Mouse (Mus musculus): ENCODE measurements around the gene Wdr93. TPM values are rescaled to one million over a fixed set of nuclear protein-coding genes. Genes with fewer than 3 reads are reported as not detected.

Wdr93 gene
- total RNA-seq, 1 experiment, result 0.71 TPM

- TF ChIP-seq ZNF384 (IDR thresholded peaks at IDR 0.05; ENCODE audit: low read depth, low read length), result no peak
- Histone ChIP-seq H3K4me3 (ENCODE audit: insufficient read depth in 1 of 2, low read depth in 1 of 2, low read length in 2 of 2, poor library complexity in 1 of 2, severe bottlenecking in 1 of 2) (no peak overlapping the region), H3K27ac (ENCODE audit: insufficient read depth, low read depth, low read length, poor library complexity, severe bottlenecking) (no peak overlapping the region), H3K9ac (ENCODE audit: insufficient read depth, low read depth, low read length, poor library complexity, severe bottlenecking) (no peak overlapping the region), H3K36me3 (ENCODE audit: control insufficient read depth, insufficient read depth, low read length, poor library complexity, severe bottlenecking) (peaks cover 2% of the 10 kb centered on the region; the same call in 1 of the 2 replicates), H3K4me1 (ENCODE audit: control insufficient read depth in 2 of 2, insufficient read depth in 2 of 2, low read length in 2 of 2, poor library complexity in 1 of 2) (no peaks in the 10 kb centered on the region), H3K9me3 (ENCODE audit: control insufficient read depth, insufficient read depth, low read depth, low read length) (no peaks in the 10 kb centered on the region)
- in situ Hi-C loops (cut with MboI; ENCODE audit: low sequenced_read_pairs in 2 of 2, unreplicated experiment in 2 of 2), result no loop called here
- DNase-seq (ENCODE audit: low read depth, low spot score), result no peak
Observed at GRCm38 (mm10) chr7:79831145-79831544, 88.2 kb downstream of the Wdr93 start.

DNA sequence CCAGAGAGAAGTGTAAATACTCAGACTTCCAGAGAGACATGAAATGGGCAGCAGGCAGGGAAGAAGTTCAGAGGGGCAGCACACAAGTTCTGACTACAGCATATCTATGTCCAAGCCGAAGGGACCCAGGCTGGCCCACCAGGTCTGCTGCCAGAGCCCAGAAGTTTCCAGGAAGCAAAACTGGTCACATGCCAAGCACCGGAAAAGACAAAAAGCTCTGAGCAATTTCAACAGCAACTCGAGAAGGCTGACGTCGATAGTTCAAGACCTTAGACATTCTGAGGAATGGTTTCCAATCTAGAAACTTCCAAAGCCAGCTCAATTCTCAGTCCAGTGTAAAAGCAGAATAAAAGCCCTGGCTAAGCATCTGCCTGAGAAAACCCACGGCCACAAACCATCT, 88.6 kb downstream of the Wdr93 start:
- Histone ChIP-seq H3K9me3 (ENCODE audit: control insufficient read depth, insufficient read depth, low read depth, low read length) (no peaks in the 10 kb centered on the region), H3K4me1 (ENCODE audit: control insufficient read depth in 2 of 2, insufficient read depth in 2 of 2, low read length in 2 of 2, poor library complexity in 1 of 2) (no peaks in the 10 kb centered on the region), H3K36me3 (ENCODE audit: control insufficient read depth, insufficient read depth, low read length, poor library complexity, severe bottlenecking) (peaks cover under 1% of the 10 kb centered on the region; the same call in 1 of the 2 replicates), H3K9ac (ENCODE audit: insufficient read depth, low read depth, low read length, poor library complexity, severe bottlenecking) (no peak overlapping the region), H3K4me3 (ENCODE audit: insufficient read depth in 1 of 2, low read depth in 1 of 2, low read length in 2 of 2, poor library complexity in 1 of 2, severe bottlenecking in 1 of 2) (no peak overlapping the region), H3K27ac (ENCODE audit: insufficient read depth, low read depth, low read length, poor library complexity, severe bottlenecking) (no peak overlapping the region)
- TF ChIP-seq HCFC1 (IDR thresholded peaks at IDR 0.05; ENCODE audit: borderline replicate concordance, insufficient read depth, low read length) (no peak), CHD2 (IDR thresholded peaks at IDR 0.05; ENCODE audit: low read depth, low read length) (no peak), MAFK (IDR thresholded peaks at IDR 0.05; ENCODE audit: insufficient read depth, low read depth, low read length) (no peak), ZNF384 (IDR thresholded peaks at IDR 0.05; ENCODE audit: low read depth, low read length) (no peak), ZC3H11A (IDR thresholded peaks at IDR 0.05; ENCODE audit: borderline replicate concordance, low read depth, low read length) (no peak)
- in situ Hi-C loops (cut with MboI; ENCODE audit: low sequenced_read_pairs in 2 of 2, unreplicated experiment in 2 of 2), result no loop called here
- no peak for DNase-seq (ENCODE audit: low read depth, low spot score)

DNA sequence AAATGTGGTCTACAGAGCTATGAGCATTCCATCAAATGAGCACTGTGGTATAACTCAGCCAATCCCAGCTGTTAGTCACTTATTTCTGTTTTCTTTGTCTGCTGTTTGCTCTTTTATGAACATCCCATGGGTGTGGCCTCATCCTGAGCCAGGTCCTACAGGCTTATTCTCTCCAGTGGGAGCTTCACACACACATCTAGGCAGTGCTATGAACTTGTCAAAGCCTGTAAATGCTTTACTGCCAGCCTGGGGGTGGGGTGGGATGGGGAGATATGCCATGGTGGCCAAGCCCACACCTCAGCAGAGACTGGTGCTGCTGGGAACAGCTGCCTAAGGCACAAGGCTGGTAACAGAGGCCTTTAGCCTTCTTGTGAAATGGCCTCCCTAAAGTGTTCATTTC, 90.0 kb downstream of the Wdr93 start:
- TF ChIP-seq CHD2 (IDR thresholded peaks at IDR 0.05; ENCODE audit: low read depth, low read length) (no peak), MAFK (IDR thresholded peaks at IDR 0.05; ENCODE audit: insufficient read depth, low read depth, low read length) (no peak)

DNA sequence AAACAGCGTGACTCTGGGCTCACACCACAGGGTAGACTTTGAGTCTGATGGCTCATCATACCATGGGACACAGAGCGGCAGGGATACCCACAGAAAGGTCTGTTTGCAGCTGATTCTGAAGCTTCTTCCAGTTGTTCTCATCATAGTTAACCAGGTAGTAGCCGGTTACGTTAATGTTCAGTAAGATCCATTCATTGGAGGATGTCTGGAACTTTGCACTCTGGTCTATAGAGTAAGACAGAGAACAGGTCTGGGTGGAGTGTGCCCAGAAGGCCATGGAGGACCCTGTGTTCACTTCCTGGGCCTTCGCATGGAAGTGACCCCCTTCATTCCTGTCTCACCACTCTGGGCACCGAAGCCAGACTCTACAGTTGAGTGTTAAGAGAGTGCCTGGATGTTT, 92.2 kb downstream of the Wdr93 start:
- Histone ChIP-seq H3K27ac (ENCODE audit: insufficient read depth, low read depth, low read length, poor library complexity, severe bottlenecking) (no peak overlapping the region), H3K9me3 (ENCODE audit: control insufficient read depth, insufficient read depth, low read depth, low read length) (no peaks in the 10 kb centered on the region), H3K9ac (ENCODE audit: insufficient read depth, low read depth, low read length, poor library complexity, severe bottlenecking) (no peak overlapping the region), H3K36me3 (ENCODE audit: control insufficient read depth, insufficient read depth, low read length, poor library complexity, severe bottlenecking) (no peaks in the 10 kb centered on the region; the same call in 1 of the 2 replicates), H3K4me3 (ENCODE audit: insufficient read depth in 1 of 2, low read depth in 1 of 2, low read length in 2 of 2, poor library complexity in 1 of 2, severe bottlenecking in 1 of 2) (no peak overlapping the region), H3K4me1 (ENCODE audit: control insufficient read depth in 2 of 2, insufficient read depth in 2 of 2, low read length in 2 of 2, poor library complexity in 1 of 2) (no peaks in the 10 kb centered on the region)
- in situ Hi-C loops (cut with MboI; ENCODE audit: low sequenced_read_pairs in 2 of 2, unreplicated experiment in 2 of 2), result no loop called here
- TF ChIP-seq ZC3H11A (IDR thresholded peaks at IDR 0.05; ENCODE audit: borderline replicate concordance, low read depth, low read length), result no peak
- no peak for TF ChIP-seq ZNF384 (IDR thresholded peaks at IDR 0.05; ENCODE audit: low read depth, low read length)
- no peak for TF ChIP-seq CHD2 (IDR thresholded peaks at IDR 0.05; ENCODE audit: low read depth, low read length)
- TF ChIP-seq MAFK (IDR thresholded peaks at IDR 0.05; ENCODE audit: insufficient read depth, low read depth, low read length), result no peak
- TF ChIP-seq HCFC1 (IDR thresholded peaks at IDR 0.05; ENCODE audit: borderline replicate concordance, insufficient read depth, low read length), result no peak
- no peak for DNase-seq (ENCODE audit: low read depth, low spot score)

More for the DNA sequence above, 90.0 kb downstream of the Wdr93 start:
- no peak overlapping the region for H3K27ac ChIP-seq (ENCODE audit: insufficient read depth, low read depth, low read length, poor library complexity, severe bottlenecking)
- no peak overlapping the region for H3K9ac ChIP-seq (ENCODE audit: insufficient read depth, low read depth, low read length, poor library complexity, severe bottlenecking)
- no peaks in the 10 kb centered on the region for H3K9me3 ChIP-seq (ENCODE audit: control insufficient read depth, insufficient read depth, low read depth, low read length)
- DNase-seq (ENCODE audit: low read depth, low spot score), result no peak
- in situ Hi-C loops (cut with MboI; ENCODE audit: low sequenced_read_pairs in 2 of 2, unreplicated experiment in 2 of 2), result no loop called here
- no peaks in the 10 kb centered on the region; the same call in 1 of the 2 replicates for H3K36me3 ChIP-seq (ENCODE audit: control insufficient read depth, insufficient read depth, low read length, poor library complexity, severe bottlenecking)
- no peaks in the 10 kb centered on the region for H3K4me1 ChIP-seq (ENCODE audit: control insufficient read depth in 2 of 2, insufficient read depth in 2 of 2, low read length in 2 of 2, poor library complexity in 1 of 2)
- no peak overlapping the region for H3K4me3 ChIP-seq (ENCODE audit: insufficient read depth in 1 of 2, low read depth in 1 of 2, low read length in 2 of 2, poor library complexity in 1 of 2, severe bottlenecking in 1 of 2)

Other genes with a start within 250 kb of the Wdr93 start
- gene Rhcg, start 125.5 kb upstream of the Wdr93 start, total RNA-seq (2012; rRNA removed), result 1.0 and 1.5 TPM in 2 replicates
- 46.3 and 56.8 TPM in 2 replicates for gene Ticrr, start 83.0 kb upstream of the Wdr93 start, total RNA-seq (2012; rRNA removed)
- 9.2 and 12.3 TPM in 2 replicates for gene Kif7, start 27.4 kb upstream of the Wdr93 start, total RNA-seq (2012; rRNA removed)
- gene Plin1, start 10.3 kb upstream of the Wdr93 start, total RNA-seq (2012; rRNA removed), result 0.18 TPM in 1 of 2 replicates, not detected in the other
- 4.3 and 6.1 TPM in 2 replicates for gene Pex11a, start within 50 bp of the Wdr93 start, total RNA-seq (2012; rRNA removed)
- gene Mesp1, start 50.6 kb downstream of the Wdr93 start, total RNA-seq (2012; rRNA removed), result 0.27 TPM in 1 of 2 replicates, not detected in the other
- gene Mesp2, start 67.6 kb downstream of the Wdr93 start, total RNA-seq (2012; rRNA removed), result 1.0 and 1.2 TPM in 2 replicates
- 11.4 and 15.4 TPM in 2 replicates for gene Anpep, start 117.9 kb downstream of the Wdr93 start, total RNA-seq (2012; rRNA removed)
- 9.4 and 11.0 TPM in 2 replicates for gene Ap3s2, start 177.5 kb downstream of the Wdr93 start, total RNA-seq (2012; rRNA removed)
- 2.3 and 3.9 TPM in 2 replicates for gene Arpin, start 192.2 kb downstream of the Wdr93 start, total RNA-seq (2012; rRNA removed)

Data from ES-E14 (cell line).